8 mouse cellular contexts compared by ENCODE assay signal in genomic region chr17:35837487-35837886, GRCm38 (mm10). TPM values are rescaled to one million over a fixed set of nuclear protein-coding genes. Genes with fewer than 3 reads are reported as not detected.
DNase-seq lines count a peak whose midpoint lies in the region; ATAC-seq and TF ChIP-seq lines count a peak whose summit lies in the region.

No protein-coding gene starts in this region.

- H3K27ac ChIP-seq in gastrocnemius, adult 2 months, result peak overlapping the region; percentile 87
- peak overlapping the region; percentile 97 for H3K27ac ChIP-seq in embryonic facial prominence, embryonic 12.5 days
- peak overlapping the region; percentile 99 for H3K27ac ChIP-seq in hindbrain, embryonic 10.5 days
- peak overlapping the region; percentile 92 for H3K27ac ChIP-seq in limb, embryonic 14.5 days (replicated peaks; ENCODE audit: low read depth, low read length)
- peak overlapping the region; percentile 95 for H3K27ac ChIP-seq in midbrain, postnatal 0 days (ENCODE audit: low read depth, low read length)

- WGBS in embryonic facial prominence, embryonic 12.5 days, result under 1% methylated on average over 18 of the region's 18 CpGs
- under 1% methylated on average over 18 of the region's 18 CpGs for WGBS in hindbrain, embryonic 10.5 days
- WGBS in limb, embryonic 14.5 days, result under 1% methylated on average over 17 of the region's 18 CpGs
- WGBS in midbrain, postnatal 0 days, result 0% methylated on average over 18 of the region's 18 CpGs

- H3K27me3 ChIP-seq in embryonic facial prominence, embryonic 12.5 days, result no peaks in the 10 kb centered on the region
- H3K27me3 ChIP-seq in hindbrain, embryonic 10.5 days (ENCODE audit: insufficient read depth, poor library complexity, severe bottlenecking), result no peaks in the 10 kb centered on the region
- no peaks in the 10 kb centered on the region for H3K27me3 ChIP-seq in limb, embryonic 14.5 days (ENCODE audit: control insufficient read depth, insufficient read depth, low read length)
- no peaks in the 10 kb centered on the region for H3K27me3 ChIP-seq in midbrain, postnatal 0 days (ENCODE audit: insufficient read depth, low read length)

- peak overlapping the region; percentile 84 for H3K4me3 ChIP-seq in gastrocnemius, adult 2 months
- peak overlapping the region; percentile 87 for H3K4me3 ChIP-seq in embryonic facial prominence, embryonic 12.5 days
- H3K4me3 ChIP-seq in hindbrain, embryonic 10.5 days, result peak overlapping the region; percentile 90
- peak overlapping the region; percentile 52 for H3K4me3 ChIP-seq in limb, embryonic 14.5 days (replicated peaks; ENCODE audit: low read length)
- H3K4me3 ChIP-seq in midbrain, postnatal 0 days (ENCODE audit: low read depth, low read length), result peak overlapping the region; percentile 71

- TF ChIP-seq POLR2A in limb, embryonic 14.5 days (IDR thresholded peaks at IDR 0.05; ENCODE audit: borderline replicate concordance, extremely low read depth, insufficient read depth, insufficient read length), result peak; percentile 67; the same call in 1 of the 2 replicates

- peaks cover 39% of the 10 kb centered on the region for H3K4me1 ChIP-seq in embryonic facial prominence, embryonic 12.5 days
- peaks cover 48% of the 10 kb centered on the region for H3K4me1 ChIP-seq in hindbrain, embryonic 10.5 days (replicated peaks)
- peaks cover 31% of the 10 kb centered on the region for H3K4me1 ChIP-seq in limb, embryonic 14.5 days (ENCODE audit: control insufficient read depth, insufficient read depth, low read length)
- H3K4me1 ChIP-seq in midbrain, postnatal 0 days (ENCODE audit: insufficient read depth, low read length), result no peaks in the 10 kb centered on the region; the same call in 1 of the 2 replicates

- H3K4me2 ChIP-seq in embryonic facial prominence, embryonic 12.5 days (replicated peaks), result peak overlapping the region; percentile 85
- H3K4me2 ChIP-seq in limb, embryonic 14.5 days (replicated peaks; ENCODE audit: low read depth, low read length, severe bottlenecking), result peak overlapping the region; percentile 74
- H3K4me2 ChIP-seq in midbrain, postnatal 0 days (ENCODE audit: low read depth, low read length, poor library complexity, severe bottlenecking), result peak overlapping the region; percentile 75

- peak; percentile 52 for DNase-seq in gastrocnemius, adult 2 months
- no peak for DNase-seq in gastrocnemius, postnatal 25 days
- DNase-seq in NIH3T3 (ENCODE audit: low read depth), result peak; percentile 70
- peak; percentile 63 for DNase-seq in hindbrain, embryonic 10.5 days (ENCODE audit: low spot score)
- peak; percentile 56 for DNase-seq in limb, embryonic 14.5 days (ENCODE audit: low spot score)
- DNase-seq in midbrain, postnatal 0 days (ENCODE audit: low spot score), result peak; percentile 70
- peak; percentile 78 to 82 for DNase-seq in thymus, postnatal 36 days

- peak overlapping the region; percentile 96 for H3K9ac ChIP-seq in embryonic facial prominence, embryonic 12.5 days
- peak overlapping the region; percentile 92 for H3K9ac ChIP-seq in limb, embryonic 14.5 days (ENCODE audit: low read depth, low read length, severe bottlenecking)
- H3K9ac ChIP-seq in midbrain, postnatal 0 days (replicated peaks; ENCODE audit: low read length, poor library complexity, severe bottlenecking), result peak overlapping the region; percentile 97

- no peak for ATAC-seq in embryonic facial prominence, embryonic 12.5 days (ENCODE audit: insufficient number of reproducible peaks, insufficient read depth, low FRiP score, low TSS enrichment)
- ATAC-seq in limb, embryonic 14.5 days (ENCODE audit: low FRiP score, low read depth), result no peak
- peak; percentile 6; the same call in 1 of the 2 replicates for ATAC-seq in midbrain, postnatal 0 days (ENCODE audit: low FRiP score)

- no peak for TF ChIP-seq CTCF in gastrocnemius, adult 2 months (IDR thresholded peaks at IDR 0.05)
- TF ChIP-seq CTCF in midbrain, postnatal 0 days (IDR thresholded peaks at IDR 0.05), result no peak

- peaks cover 45% of the 10 kb centered on the region for H3K36me3 ChIP-seq in embryonic facial prominence, embryonic 12.5 days
- H3K36me3 ChIP-seq in hindbrain, embryonic 10.5 days, result peaks cover 46% of the 10 kb centered on the region
- peaks cover 45% of the 10 kb centered on the region for H3K36me3 ChIP-seq in limb, embryonic 14.5 days (ENCODE audit: control insufficient read depth, insufficient read depth, low read length)
- peaks cover 25% of the 10 kb centered on the region for H3K36me3 ChIP-seq in midbrain, postnatal 0 days (ENCODE audit: insufficient read depth, low read length)

- no peaks in the 10 kb centered on the region for H3K9me3 ChIP-seq in embryonic facial prominence, embryonic 12.5 days
- no peaks in the 10 kb centered on the region for H3K9me3 ChIP-seq in hindbrain, embryonic 10.5 days
- H3K9me3 ChIP-seq in limb, embryonic 14.5 days (ENCODE audit: control insufficient read depth, low read length), result no peaks in the 10 kb centered on the region
- no peaks in the 10 kb centered on the region for H3K9me3 ChIP-seq in midbrain, postnatal 0 days (ENCODE audit: low read length)

- intact Hi-C loops in gastrocnemius, adult 2 months (cut with DNase I), result loop anchor here (2.0 kb wide), 1 partner anchor 79 kb away; the partner anchor contains the start of genes Mrps18b and Ppp1r10

RNA-seq across cellular contexts. Expression of gene Tubb5, which starts 0.6 kb away (rescaled TPM):
- total RNA-seq in gastrocnemius, adult 2 months (2021), result 10 to 100 TPM; 29.7 to 40.0 TPM
- 10 to 100 TPM; 39.2 to 54.5 TPM for total RNA-seq in gastrocnemius, postnatal 25 days (2021)
- 1,266 and 1,271 TPM in 2 replicates for polyA plus RNA-seq in embryonic facial prominence, embryonic 12.5 days (2016; fragmentation: Nextera tagmentation; extraction: Ambion mirVana)
- polyA plus RNA-seq in hindbrain, embryonic 10.5 days (2016; fragmentation: Nextera tagmentation; extraction: Ambion mirVana), result 1,604 and 1,655 TPM in 2 replicates
- 1,341 and 1,699 TPM in 2 replicates for polyA plus RNA-seq in limb, embryonic 14.5 days (2012; rRNA removed)
- polyA plus RNA-seq in limb, embryonic 14.5 days (2014; fragmentation: Nextera tagmentation; extraction: Ambion mirVana), result 808 and 880 TPM in 2 replicates
- 3,416 and 3,526 TPM in 2 replicates for total RNA-seq in midbrain, postnatal 0 days (2014; rRNA removed)
- polyA plus RNA-seq in midbrain, postnatal 0 days (2015; fragmentation: Nextera tagmentation; extraction: Ambion mirVana), result 1,872 and 1,886 TPM in 2 replicates

RNA-seq across cellular contexts. Expression of gene Mdc1, which starts 3.8 kb away (rescaled TPM):
- 1 to 10 TPM; 3.6 to 4.4 TPM for total RNA-seq in gastrocnemius, adult 2 months (2021)
- total RNA-seq in gastrocnemius, postnatal 25 days (2021), result 1 to 10 TPM; 3.7 to 5.2 TPM
- polyA plus RNA-seq in embryonic facial prominence, embryonic 12.5 days (2016; fragmentation: Nextera tagmentation; extraction: Ambion mirVana), result 15.1 and 21.3 TPM in 2 replicates
- 18.3 and 20.7 TPM in 2 replicates for polyA plus RNA-seq in hindbrain, embryonic 10.5 days (2016; fragmentation: Nextera tagmentation; extraction: Ambion mirVana)
- 24.9 and 28.8 TPM in 2 replicates for polyA plus RNA-seq in limb, embryonic 14.5 days (2012; rRNA removed)
- polyA plus RNA-seq in limb, embryonic 14.5 days (2014; fragmentation: Nextera tagmentation; extraction: Ambion mirVana), result 12.2 and 13.9 TPM in 2 replicates
- 22.4 and 22.6 TPM in 2 replicates for total RNA-seq in midbrain, postnatal 0 days (2014; rRNA removed)
- 3.7 and 4.7 TPM in 2 replicates for polyA plus RNA-seq in midbrain, postnatal 0 days (2015; fragmentation: Nextera tagmentation; extraction: Ambion mirVana)

RNA-seq across cellular contexts. Expression of gene Flot1, which starts 14.5 kb away (rescaled TPM):
- total RNA-seq in gastrocnemius, adult 2 months (2021), result 10 to 100 TPM; 45.4 to 50.9 TPM
- total RNA-seq in gastrocnemius, postnatal 25 days (2021), result 10 to 100 TPM; 41.0 to 46.3 TPM
- polyA plus RNA-seq in embryonic facial prominence, embryonic 12.5 days (2016; fragmentation: Nextera tagmentation; extraction: Ambion mirVana), result 50.7 and 60.3 TPM in 2 replicates
- polyA plus RNA-seq in hindbrain, embryonic 10.5 days (2016; fragmentation: Nextera tagmentation; extraction: Ambion mirVana), result 58.4 and 63.7 TPM in 2 replicates
- polyA plus RNA-seq in limb, embryonic 14.5 days (2012; rRNA removed), result 61.8 and 66.3 TPM in 2 replicates
- 47.2 and 53.7 TPM in 2 replicates for polyA plus RNA-seq in limb, embryonic 14.5 days (2014; fragmentation: Nextera tagmentation; extraction: Ambion mirVana)
- 112 and 122 TPM in 2 replicates for total RNA-seq in midbrain, postnatal 0 days (2014; rRNA removed)
- 124 and 140 TPM in 2 replicates for polyA plus RNA-seq in midbrain, postnatal 0 days (2015; fragmentation: Nextera tagmentation; extraction: Ambion mirVana)

RNA-seq across cellular contexts. Expression of gene Ier3, which starts 16.0 kb away (rescaled TPM):
- 1 to 10 TPM; 4.4 to 8.6 TPM for total RNA-seq in gastrocnemius, adult 2 months (2021)
- total RNA-seq in gastrocnemius, postnatal 25 days (2021), result 1 to 10 TPM; 4.0 to 4.5 TPM
- polyA plus RNA-seq in embryonic facial prominence, embryonic 12.5 days (2016; fragmentation: Nextera tagmentation; extraction: Ambion mirVana), result 6.9 and 8.9 TPM in 2 replicates
- polyA plus RNA-seq in hindbrain, embryonic 10.5 days (2016; fragmentation: Nextera tagmentation; extraction: Ambion mirVana), result 3.8 and 4.8 TPM in 2 replicates
- 10.8 and 12.2 TPM in 2 replicates for polyA plus RNA-seq in limb, embryonic 14.5 days (2012; rRNA removed)
- 8.8 and 8.9 TPM in 2 replicates for polyA plus RNA-seq in limb, embryonic 14.5 days (2014; fragmentation: Nextera tagmentation; extraction: Ambion mirVana)
- total RNA-seq in midbrain, postnatal 0 days (2014; rRNA removed), result 10.9 and 13.5 TPM in 2 replicates
- polyA plus RNA-seq in midbrain, postnatal 0 days (2015; fragmentation: Nextera tagmentation; extraction: Ambion mirVana), result 12.2 and 16.0 TPM in 2 replicates

RNA-seq across cellular contexts. Expression of gene Nrm, which starts 23.6 kb away (rescaled TPM):
- under 1 TPM; 0.82 to 0.86 TPM for total RNA-seq in gastrocnemius, adult 2 months (2021)
- 1 to 10 TPM in 1 of 2 experiments, under 1 TPM in 1; 0.74 to 1.6 TPM for total RNA-seq in gastrocnemius, postnatal 25 days (2021)
- 39.9 and 43.9 TPM in 2 replicates for polyA plus RNA-seq in embryonic facial prominence, embryonic 12.5 days (2016; fragmentation: Nextera tagmentation; extraction: Ambion mirVana)
- 70.1 and 75.9 TPM in 2 replicates for polyA plus RNA-seq in hindbrain, embryonic 10.5 days (2016; fragmentation: Nextera tagmentation; extraction: Ambion mirVana)
- 77.5 and 80.7 TPM in 2 replicates for polyA plus RNA-seq in limb, embryonic 14.5 days (2012; rRNA removed)
- 49.5 and 56.4 TPM in 2 replicates for polyA plus RNA-seq in limb, embryonic 14.5 days (2014; fragmentation: Nextera tagmentation; extraction: Ambion mirVana)
- total RNA-seq in midbrain, postnatal 0 days (2014; rRNA removed), result 7.6 and 12.1 TPM in 2 replicates
- polyA plus RNA-seq in midbrain, postnatal 0 days (2015; fragmentation: Nextera tagmentation; extraction: Ambion mirVana), result 11.0 and 11.8 TPM in 2 replicates
